Mouse (Mus musculus): Measurements from ENCODE around the gene Dnpep. TPM values are rescaled to one million over a fixed set of nuclear protein-coding genes. Genes with fewer than 3 reads are reported as not detected.

Dnpep gene
- polyA plus RNA-seq, 1 experiment, result 129 TPM

DNA sequence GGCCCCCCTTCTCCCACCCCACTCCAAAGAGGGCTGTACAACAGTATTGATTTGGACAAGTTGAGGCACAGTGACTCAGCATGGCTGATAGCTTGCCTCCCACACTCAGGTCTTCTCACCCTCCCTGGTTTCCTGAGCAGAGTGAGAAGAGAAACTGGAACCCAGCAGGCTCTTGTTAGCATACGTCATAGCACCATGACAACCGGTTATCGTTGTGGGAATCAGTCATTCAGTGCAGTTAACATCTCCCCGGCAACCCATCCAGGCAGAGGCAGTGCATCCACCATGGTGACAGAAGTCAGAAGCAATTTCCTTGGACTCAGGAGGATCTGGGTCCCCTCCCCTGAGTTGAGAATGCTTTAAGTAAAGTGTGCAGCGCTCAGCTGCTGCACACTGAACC lies 34.8 kb downstream of the Dnpep start:
- no peak for TF ChIP-seq POLR2A (IDR thresholded peaks at IDR 0.05; ENCODE audit: borderline replicate concordance, extremely low read depth, low read depth, low read length)
- no peak for TF ChIP-seq CTCF (IDR thresholded peaks at IDR 0.05; ENCODE audit: insufficient read depth, low read length)
- Histone ChIP-seq H3K4me3 (replicated peaks; ENCODE audit: extremely low read depth, low read depth, low read length) (no peak overlapping the region), H3K4me1 (ENCODE audit: control insufficient read depth, insufficient read depth, low read length) (no peaks in the 10 kb centered on the region; the same call in 1 of the 2 replicates)
- WGBS, result 72% methylated on average over 5 of the region's 5 CpGs
- no peak for DNase-seq

GRCm38 (mm10) chr1:75278228-75278627 lies 39.6 kb downstream of the Dnpep start, which contains the start of gene Resp18:
Gene Resp18, minus strand, starts transcription at chr1:75278415.
- DNase-seq, result no peak
- no peaks in the 10 kb centered on the region for H3K4me1 ChIP-seq (ENCODE audit: control insufficient read depth, insufficient read depth, low read length)
- no peak within 1 kb of the TSS for H3K4me3 ChIP-seq (replicated peaks; ENCODE audit: extremely low read depth, low read depth, low read length)
- WGBS, result 7% methylated on average over 13 of the region's 13 CpGs
- TF ChIP-seq POLR2A (IDR thresholded peaks at IDR 0.05; ENCODE audit: borderline replicate concordance, extremely low read depth, low read depth, low read length), result no peak
- no peak for TF ChIP-seq CTCF (IDR thresholded peaks at IDR 0.05; ENCODE audit: insufficient read depth, low read length)

- Histone ChIP-seq H3K4me3 (replicated peaks; ENCODE audit: extremely low read depth, low read depth, low read length) (no peak overlapping the region), H3K4me1 (ENCODE audit: control insufficient read depth, insufficient read depth, low read length) (no peaks in the 10 kb centered on the region)
- DNase-seq, result peak; percentile 34
- TF ChIP-seq CTCF (IDR thresholded peaks at IDR 0.05; ENCODE audit: insufficient read depth, low read length) (no peak), POLR2A (IDR thresholded peaks at IDR 0.05; ENCODE audit: borderline replicate concordance, extremely low read depth, low read depth, low read length) (no peak)
- 7% methylated on average over 23 of the region's 23 CpGs for WGBS
Measured at GRCm38 (mm10) chr1:75277195-75278188, 40.3 kb downstream of the Dnpep start.

- TF ChIP-seq CTCF (IDR thresholded peaks at IDR 0.05; ENCODE audit: insufficient read depth, low read length) (no peak), POLR2A (IDR thresholded peaks at IDR 0.05; ENCODE audit: borderline replicate concordance, extremely low read depth, low read depth, low read length) (no peak)
- Histone ChIP-seq H3K4me1 (ENCODE audit: control insufficient read depth, insufficient read depth, low read length) (no peaks in the 10 kb centered on the region), H3K4me3 (replicated peaks; ENCODE audit: extremely low read depth, low read depth, low read length) (no peak within 1 kb of the TSS)
- no peak for DNase-seq
- 11% methylated on average over 32 of the region's 32 CpGs for WGBS
Measured at GRCm38 (mm10) chr1:75264091-75264880, 53.5 kb downstream of the Dnpep start, which contains the start of gene Ptprn. Gene Ptprn, minus strand, starts transcription at chr1:75264502.

- TF ChIP-seq CTCF (IDR thresholded peaks at IDR 0.05; ENCODE audit: insufficient read depth, low read length), result no peak
- TF ChIP-seq POLR2A (IDR thresholded peaks at IDR 0.05; ENCODE audit: borderline replicate concordance, extremely low read depth, low read depth, low read length), result no peak
- 3% methylated on average over 40 of the region's 40 CpGs for WGBS
- Histone ChIP-seq H3K4me1 (ENCODE audit: control insufficient read depth, insufficient read depth, low read length) (no peaks in the 10 kb centered on the region), H3K4me3 (replicated peaks; ENCODE audit: extremely low read depth, low read depth, low read length) (no peak overlapping the region)
- DNase-seq, result peak; percentile 41
Measured at GRCm38 (mm10) chr1:75262969-75263951, 54.5 kb downstream of the Dnpep start.

DNA sequence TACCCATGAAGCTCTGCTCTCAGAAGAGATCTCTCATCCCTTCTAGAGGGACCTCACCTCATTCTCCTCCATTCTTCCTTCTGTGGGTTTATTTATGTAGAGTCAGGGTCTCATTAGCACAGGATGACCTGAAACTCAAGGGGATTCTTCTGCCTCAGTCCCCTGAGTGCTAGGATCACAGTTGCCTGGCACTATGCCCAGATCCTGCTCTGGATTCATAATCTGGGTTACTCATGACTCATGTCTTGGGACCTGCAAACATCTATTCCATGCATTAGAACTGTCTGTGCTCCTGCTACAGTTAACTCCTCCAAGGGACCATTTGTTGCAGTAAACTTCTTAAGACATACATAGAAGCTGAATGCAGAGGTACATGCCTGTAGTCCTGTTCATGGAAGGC lies 56.5 kb downstream of the Dnpep start:
- no peaks in the 10 kb centered on the region for H3K4me1 ChIP-seq (ENCODE audit: control insufficient read depth, insufficient read depth, low read length)
- no peak overlapping the region for H3K4me3 ChIP-seq (replicated peaks; ENCODE audit: extremely low read depth, low read depth, low read length)
- TF ChIP-seq CTCF (IDR thresholded peaks at IDR 0.05; ENCODE audit: insufficient read depth, low read length), result no peak
- TF ChIP-seq POLR2A (IDR thresholded peaks at IDR 0.05; ENCODE audit: borderline replicate concordance, extremely low read depth, low read depth, low read length), result no peak
- no peak for DNase-seq

Other genes starting within 250 kb of the Dnpep start
- gene Nhej1, start 192.8 kb downstream of the Dnpep start, polyA plus RNA-seq (2012; rRNA removed), result 1.8 and 2.7 TPM in 2 replicates
- 1.4 and 2.0 TPM in 2 replicates for gene Slc23a3, start 184.1 kb downstream of the Dnpep start, polyA plus RNA-seq (2012; rRNA removed)
- 57.6 and 64.3 TPM in 2 replicates for gene Cnppd1, start 175.3 kb downstream of the Dnpep start, polyA plus RNA-seq (2012; rRNA removed)
- 112 and 123 TPM in 2 replicates for gene Retreg2, start 175.2 kb downstream of the Dnpep start, polyA plus RNA-seq (2012; rRNA removed)
- gene Zfand2b, start 149.3 kb downstream of the Dnpep start, polyA plus RNA-seq (2012; rRNA removed), result 59.4 and 68.0 TPM in 2 replicates
- 14.6 and 18.7 TPM in 2 replicates for gene Abcb6, start 137.6 kb downstream of the Dnpep start, polyA plus RNA-seq (2012; rRNA removed)
- gene Ankzf1, start 125.8 kb downstream of the Dnpep start, polyA plus RNA-seq (2012; rRNA removed), result 15.4 and 20.0 TPM in 2 replicates
- gene Atg9a, start 125.8 kb downstream of the Dnpep start, polyA plus RNA-seq (2012; rRNA removed), result 65.7 and 73.3 TPM in 2 replicates
- gene Glb1l, start 107.2 kb downstream of the Dnpep start, polyA plus RNA-seq (2012; rRNA removed), result 8.8 and 15.4 TPM in 2 replicates
- gene Stk16, start 107.2 kb downstream of the Dnpep start, polyA plus RNA-seq (2012; rRNA removed), result 130 and 140 TPM in 2 replicates
- gene Tuba4a, start 98.1 kb downstream of the Dnpep start, polyA plus RNA-seq (2012; rRNA removed), result 36.6 and 103 TPM in 2 replicates
- gene A630095N17Rik, start 85.9 kb downstream of the Dnpep start, polyA plus RNA-seq (2012; rRNA removed), result not detected in 2 replicates
- gene Dnajb2, start 81.6 kb downstream of the Dnpep start, polyA plus RNA-seq (2012; rRNA removed), result 54.5 and 56.1 TPM in 2 replicates
- gene Ptprn, start 53.5 kb downstream of the Dnpep start, polyA plus RNA-seq (2012; rRNA removed), result 2.1 and 2.5 TPM in 2 replicates
- gene Resp18, start 39.6 kb downstream of the Dnpep start, polyA plus RNA-seq (2012; rRNA removed), result 1.2 and 2.5 TPM in 2 replicates
- 107 and 185 TPM in 2 replicates for gene Des, start 42.3 kb upstream of the Dnpep start, polyA plus RNA-seq (2012; rRNA removed)
- 31.5 and 35.0 TPM in 2 replicates for gene Speg, start 57.3 kb upstream of the Dnpep start, polyA plus RNA-seq (2012; rRNA removed)
- 106 and 125 TPM in 2 replicates for gene Gmppa, start 117.9 kb upstream of the Dnpep start, polyA plus RNA-seq (2012; rRNA removed)
- 0.05 TPM in 1 of 2 replicates, not detected in the other for gene Asic4, start 132.4 kb upstream of the Dnpep start, polyA plus RNA-seq (2012; rRNA removed)
- 89.7 and 127 TPM in 2 replicates for gene Chpf, start 161.3 kb upstream of the Dnpep start, polyA plus RNA-seq (2012; rRNA removed)
- 5.2 and 7.4 TPM in 2 replicates for gene Tmem198, start 161.5 kb upstream of the Dnpep start, polyA plus RNA-seq (2012; rRNA removed)
- gene Obsl1, start 188.5 kb upstream of the Dnpep start, polyA plus RNA-seq (2012; rRNA removed), result 20.7 and 26.1 TPM in 2 replicates
- 13.6 and 14.3 TPM in 2 replicates for gene Inha, start 189.1 kb upstream of the Dnpep start, polyA plus RNA-seq (2012; rRNA removed)
- 44.1 and 50.6 TPM in 2 replicates for gene Stk11ip, start 203.5 kb upstream of the Dnpep start, polyA plus RNA-seq (2012; rRNA removed)
- gene Slc4a3, start 228.3 kb upstream of the Dnpep start, polyA plus RNA-seq (2012; rRNA removed), result 29.7 and 35.3 TPM in 2 replicates

Measured in lung, adult 2 months (tissue).